Mouse (Mus musculus) limb, embryonic 14.5 days (tissue): ENCODE results near the gene Neurog3. TPM values are rescaled to one million over a fixed set of nuclear protein-coding genes. Genes with fewer than 3 reads are reported as not detected.
A peak's percentile ranks its signal among the peaks of the same experiment; 100 is the strongest.

Experiments
- ATAC-seq: fragments of 200-750 bp; cut with Nextera tagmentation; 2 replicates; pipeline ENCODE4 v1.8.0; 2017; ENCODE audit warnings: low read depth, moderate number of reproducible peaks, moderate TSS enrichment; ENCODE audit not compliant: low FRiP score
- DNase-seq: peaks from one replicate; pipeline ENCODE4 v3.0.0-alpha.2; 2015; ENCODE audit warnings: low spot score
- H3K27ac ChIP-seq: fragments of 300-500 bp; sonication (generic); replicated peaks from 2 replicates; pipeline ENCODE4 v1.5.1; 2014; ENCODE audit warnings: low read depth, mild to moderate bottlenecking, low read length, moderate library complexity, mixed read lengths
- H3K27me3 ChIP-seq: fragments of 300-500 bp; sonication (generic); 2 replicates; pipeline ENCODE4 v1.6.1; 2014; ENCODE audit warnings: low read length, mixed read lengths; ENCODE audit not compliant: control insufficient read depth, insufficient read depth
- H3K36me3 ChIP-seq: fragments of 300-500 bp; sonication (generic); 2 replicates; pipeline ENCODE4 v1.6.1; 2014; ENCODE audit warnings: mild to moderate bottlenecking, low read length, moderate library complexity, mixed read lengths; ENCODE audit not compliant: control insufficient read depth, insufficient read depth
- H3K4me1 ChIP-seq: fragments of 300-500 bp; sonication (generic); 2 replicates; pipeline ENCODE4 v1.6.1; 2014; ENCODE audit warnings: antibody characterized with exemption, low read length, mixed read lengths; ENCODE audit not compliant: control insufficient read depth, insufficient read depth
- H3K4me2 ChIP-seq: fragments of 300-500 bp; sonication (generic); replicated peaks from 2 replicates; pipeline ENCODE4 v1.6.1; 2014; ENCODE audit warnings: low read depth, mild to moderate bottlenecking, low read length, moderate library complexity; ENCODE audit not compliant: severe bottlenecking
- H3K4me3 ChIP-seq: fragments of 300-500 bp; sonication (generic); replicated peaks from 2 replicates; pipeline ENCODE4 v1.5.1; 2014; ENCODE audit warnings: low read length
- H3K9ac ChIP-seq: fragments of 300-500 bp; sonication (generic); 2 replicates; pipeline ENCODE4 v1.6.1; 2014; ENCODE audit warnings: mild to moderate bottlenecking, low read depth, low read length, moderate library complexity; ENCODE audit not compliant: severe bottlenecking
- H3K9me3 ChIP-seq: fragments of 300-500 bp; sonication (generic); 2 replicates; pipeline ENCODE4 v1.6.1; 2016; ENCODE audit warnings: low read length; ENCODE audit not compliant: control insufficient read depth
- POLR2A ChIP-seq: fragments of 200-500 bp; IDR thresholded peaks from 2 replicates; pipeline ENCODE4 v1.8.0; 2012; ENCODE audit warnings: inconsistent platforms, mild to moderate bottlenecking, moderate library complexity, borderline replicate concordance; ENCODE audit not compliant: insufficient read depth, insufficient read length; ENCODE audit errors: extremely low read depth
- WGBS: fragments of 180-500 bp; shearing (Covaris S2); extraction: QIAGEN DNeasy Blood & Tissue Kit; methylation state at CpG from one replicate; pipeline ENCODE4 v1.1.7; 2014; 5-methylcytosine and 5-hydroxymethylcytosine counted together
- polyA plus RNA-seq, 2 experiments: library from polyadenylated mRNA; depleted of rRNA in 1 of 2; stranded (reverse) in 1 of 2; unstranded in 1 of 2; fragments of >200 nt; fragmentation: Nextera tagmentation in 1 of 2; extraction: Ambion mirVana in 1 of 2; gene quantifications; 2 replicates each; pipeline versions ENCODE4 v1.2.1 to v1.2.3; 2012 to 2014

The Neurog3 gene
- not detected in 2 replicates for polyA plus RNA-seq (2012; rRNA removed)
- polyA plus RNA-seq (2014; fragmentation: Nextera tagmentation; extraction: Ambion mirVana), result not detected in 2 replicates

DNA sequence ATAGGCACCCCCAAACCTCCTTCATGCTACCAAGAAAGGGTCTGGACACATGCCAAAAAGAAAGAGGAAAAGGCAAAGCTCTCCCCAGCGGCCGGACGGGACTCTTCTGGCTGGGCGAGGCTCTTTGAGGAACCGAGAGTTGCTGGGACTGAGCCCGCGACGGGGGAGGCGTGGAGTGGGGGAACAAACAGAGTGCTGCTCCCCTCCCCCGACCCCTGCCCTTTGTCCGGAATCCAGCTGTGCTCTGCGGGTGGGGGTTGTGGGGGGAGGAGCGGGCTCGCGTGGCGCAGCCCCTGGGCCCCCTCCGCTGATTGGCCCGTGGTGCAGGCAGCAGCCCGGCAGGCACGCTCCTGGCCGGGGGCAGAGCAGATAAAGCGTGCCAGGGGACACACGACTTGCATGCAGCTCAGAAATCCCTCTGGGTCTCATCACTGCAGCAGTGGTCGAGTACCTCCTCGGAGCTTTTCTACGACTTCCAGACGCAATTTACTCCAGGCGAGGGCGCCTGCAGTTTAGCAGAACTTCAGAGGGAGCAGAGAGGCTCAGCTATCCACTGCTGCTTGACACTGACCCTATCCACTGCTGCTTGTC lies at the start of gene Neurog3:
Gene Neurog3 (plus strand): TSS at position 400 of the 591 bp plus-strand sequence.
- Histone ChIP-seq H3K4me2 (peak within 1 kb of the TSS; percentile 44), H3K9me3 (no peaks in the 10 kb centered on the region), H3K27me3 (peaks cover 97% of the 10 kb centered on the region), H3K27ac (no peak within 1 kb of the TSS), H3K4me3 (peak within 1 kb of the TSS; percentile 22), H3K36me3 (no peaks in the 10 kb centered on the region), H3K4me1 (peaks cover 4% of the 10 kb centered on the region), H3K9ac (no peak within 1 kb of the TSS)
- no peak for TF ChIP-seq POLR2A
- WGBS, result under 1% methylated on average over 28 of the region's 29 CpGs
- DNase-seq, result no peak
- ATAC-seq, result no peak

DNA sequence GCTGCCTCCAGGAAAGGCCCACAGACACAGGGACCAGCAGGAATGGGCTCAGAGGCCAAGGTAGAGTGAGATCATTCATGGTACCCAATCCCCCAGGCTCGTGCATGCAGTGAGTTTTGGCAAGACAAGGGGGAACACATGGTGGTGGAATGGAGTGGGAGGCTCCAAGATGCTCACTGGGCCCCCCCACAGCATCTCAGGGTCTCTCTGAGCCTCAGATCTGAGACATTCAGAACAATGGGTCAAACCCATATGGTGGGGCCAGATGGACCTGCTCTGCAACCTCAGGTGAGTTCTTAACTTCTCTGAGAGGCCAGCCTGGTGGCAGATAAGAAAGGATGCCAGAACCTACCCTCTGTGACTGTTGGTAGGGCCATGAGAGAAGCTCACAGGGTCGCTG lies 46.8 kb upstream of the Neurog3 start:
- Histone ChIP-seq H3K27me3 (no peaks in the 10 kb centered on the region), H3K4me2 (no peak overlapping the region), H3K36me3 (no peaks in the 10 kb centered on the region), H3K27ac (no peak overlapping the region), H3K4me1 (no peaks in the 10 kb centered on the region), H3K4me3 (no peak overlapping the region), H3K9me3 (no peaks in the 10 kb centered on the region), H3K9ac (no peak overlapping the region)
- no peak for TF ChIP-seq POLR2A
- 57% methylated on average over 2 of the region's 2 CpGs for WGBS
- DNase-seq, result no peak
- no peak for ATAC-seq

DNA sequence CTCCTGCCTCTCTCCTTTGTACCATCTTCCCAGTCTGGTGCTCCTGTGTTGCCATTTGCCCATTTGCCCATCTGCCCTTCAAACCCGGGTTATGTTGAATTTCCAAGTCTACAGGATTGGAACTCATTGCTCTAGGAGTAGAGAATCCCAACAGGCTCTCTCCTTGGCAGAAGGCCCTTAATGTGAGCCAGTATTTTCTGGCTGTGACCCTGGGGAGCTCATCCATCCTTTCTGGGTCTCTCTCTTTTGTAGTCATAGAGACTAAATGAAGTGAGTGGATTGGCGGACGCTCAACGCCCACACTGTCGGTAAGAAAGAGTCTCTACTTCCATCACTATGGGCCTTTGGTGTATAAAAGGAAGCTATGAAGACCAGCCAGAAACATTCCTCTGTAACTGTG lies 46.1 kb upstream of the Neurog3 start:
- no peak for TF ChIP-seq POLR2A
- no peak for ATAC-seq
- WGBS, result 94% methylated on average over 5 of the region's 5 CpGs

GRCm38 (mm10) chr10:62088411-62088810 lies 44.5 kb upstream of the Neurog3 start:
- 0 out of 2 replicates have a peak overlapping the region, but pooled peaks have one; percentile 16 for H3K9ac ChIP-seq
- no peaks in the 10 kb centered on the region for H3K27me3 ChIP-seq
- no peak for TF ChIP-seq POLR2A
- H3K4me3 ChIP-seq, result no peak overlapping the region
- no peaks in the 10 kb centered on the region for H3K4me1 ChIP-seq
- H3K9me3 ChIP-seq, result no peaks in the 10 kb centered on the region
- ATAC-seq (no peak), DNase-seq (no peak)
- H3K27ac ChIP-seq, result no peak overlapping the region
- H3K4me2 ChIP-seq, result no peak overlapping the region
- WGBS, result 85% methylated on average over 5 of the region's 5 CpGs
- H3K36me3 ChIP-seq, result no peaks in the 10 kb centered on the region

More for the DNA sequence above, 46.1 kb upstream of the Neurog3 start:
- Histone ChIP-seq H3K27ac (no peak overlapping the region), H3K27me3 (no peaks in the 10 kb centered on the region), H3K9me3 (no peaks in the 10 kb centered on the region), H3K4me3 (no peak overlapping the region), H3K4me2 (no peak overlapping the region), H3K9ac (no peak overlapping the region), H3K4me1 (no peaks in the 10 kb centered on the region), H3K36me3 (no peaks in the 10 kb centered on the region)
- DNase-seq, result no peak

GRCm38 (mm10) chr10:62089071-62089470 lies 43.8 kb upstream of the Neurog3 start:
- ATAC-seq (no peak), DNase-seq (no peak)
- TF ChIP-seq POLR2A, result no peak
- no peaks in the 10 kb centered on the region for H3K4me1 ChIP-seq
- H3K9ac ChIP-seq, result 0 out of 2 replicates have a peak overlapping the region, but pooled peaks have one; percentile 16
- H3K9me3 ChIP-seq, result no peaks in the 10 kb centered on the region
- no peak overlapping the region for H3K4me3 ChIP-seq
- no peak overlapping the region for H3K4me2 ChIP-seq
- H3K27ac ChIP-seq, result no peak overlapping the region
- no peaks in the 10 kb centered on the region for H3K27me3 ChIP-seq
- 43% methylated on average over 7 of the region's 7 CpGs for WGBS
- H3K36me3 ChIP-seq, result no peaks in the 10 kb centered on the region

DNA sequence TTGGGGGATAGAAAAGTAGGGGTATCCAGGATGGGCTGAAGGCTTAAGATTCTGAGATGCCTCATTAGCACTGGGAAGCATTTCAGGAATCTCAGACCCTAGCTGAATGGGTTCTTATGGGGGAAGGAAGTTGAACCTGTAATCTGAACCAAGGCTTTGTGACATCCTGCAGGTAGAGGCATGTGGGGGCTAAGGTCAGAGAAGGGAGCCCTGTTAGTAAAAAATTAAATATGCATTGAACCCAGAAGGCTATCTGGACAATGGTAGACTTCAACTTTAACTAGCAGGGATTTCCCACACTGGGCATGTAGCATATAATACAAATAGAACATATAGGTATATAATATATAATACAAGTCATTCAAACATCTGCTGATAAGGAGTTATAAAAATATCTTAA lies 43.4 kb upstream of the Neurog3 start:
- no peak for DNase-seq
- no peak for ATAC-seq
- Histone ChIP-seq H3K4me3 (no peak overlapping the region), H3K27me3 (no peaks in the 10 kb centered on the region), H3K4me1 (no peaks in the 10 kb centered on the region), H3K27ac (no peak overlapping the region), H3K9me3 (no peaks in the 10 kb centered on the region), H3K9ac (no peak overlapping the region), H3K36me3 (no peaks in the 10 kb centered on the region), H3K4me2 (no peak overlapping the region)
- no peak for TF ChIP-seq POLR2A
